Mouse (Mus musculus) forebrain, embryonic 10.5 days (tissue): ENCODE results near the gene Cdk11b. TPM values are rescaled to one million over a fixed set of nuclear protein-coding genes. Genes with fewer than 3 reads are reported as not detected.
A peak's percentile ranks its signal among the peaks of the same experiment; 100 is the strongest.

Experiments
- DNase-seq: peaks from one replicate; pipeline ENCODE4 v3.0.0-alpha.2; 2017; ENCODE audit warnings: low spot score; ENCODE audit errors: extremely low spot score
- H3K27ac ChIP-seq: fragments of 300-500 bp; sonication (generic); 2 replicates; pipeline ENCODE4 v1.5.1; 2016; ENCODE audit warnings: mild to moderate bottlenecking
- H3K27me3 ChIP-seq: fragments of 300-500 bp; sonication (generic); 2 replicates; pipeline ENCODE4 v1.6.1; 2016; ENCODE audit warnings: mild to moderate bottlenecking; ENCODE audit not compliant: poor library complexity, severe bottlenecking
- H3K36me3 ChIP-seq: fragments of 300-500 bp; sonication (generic); replicated peaks from 2 replicates; pipeline ENCODE4 v1.6.1; 2016; ENCODE audit warnings: mild to moderate bottlenecking, moderate library complexity
- H3K4me1 ChIP-seq: fragments of 300-500 bp; sonication (generic); 2 replicates; pipeline ENCODE4 v1.6.1; 2016
- H3K4me3 ChIP-seq: fragments of 300-500 bp; sonication (generic); 2 replicates; pipeline ENCODE4 v1.5.1; 2016; ENCODE audit warnings: mild to moderate bottlenecking, moderate library complexity
- H3K9me3 ChIP-seq: fragments of 300-500 bp; sonication (generic); 2 replicates; pipeline ENCODE4 v1.6.1; 2016; ENCODE audit warnings: mild to moderate bottlenecking, moderate library complexity
- WGBS: fragments of 180-500 bp; shearing (Covaris S2); methylation state at CpG from one replicate; pipeline ENCODE4 v1.1.7; 2016; 5-methylcytosine and 5-hydroxymethylcytosine counted together
- polyA plus RNA-seq: library from polyadenylated mRNA; unstranded; fragments of >200 nt; fragmentation: Nextera tagmentation; extraction: Ambion mirVana; gene quantifications from 2 replicates; pipeline ENCODE4 v1.2.1, GENCODE M21; 2016

Gene Cdk11b
- polyA plus RNA-seq, 1 experiment from 2014 or later, result 83.9 TPM

DNA sequence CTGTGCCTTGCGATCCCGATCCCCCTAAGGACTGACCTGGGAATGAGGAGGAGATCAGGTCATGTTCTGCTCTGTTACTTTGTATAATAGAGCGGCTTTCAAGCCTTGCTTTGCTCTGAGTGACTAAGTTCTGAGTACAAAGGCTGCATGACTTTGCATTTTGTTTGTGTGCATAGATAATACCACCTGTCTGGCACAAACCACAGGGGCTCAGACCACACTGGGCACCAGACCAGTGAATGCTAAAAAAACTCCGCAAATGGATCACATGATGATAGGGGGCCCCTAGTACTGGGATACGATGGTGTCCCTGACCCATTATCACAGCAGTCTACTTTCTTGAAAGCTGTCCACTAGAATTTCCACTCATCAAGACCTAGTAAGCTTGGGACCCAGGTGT is 28.0 kb upstream of the Cdk11b start:
- H3K4me1 ChIP-seq, result peaks cover 16% of the 10 kb centered on the region
- H3K9me3 ChIP-seq, result no peaks in the 10 kb centered on the region
- WGBS, result 85% methylated on average over 5 of the region's 5 CpGs
- DNase-seq, result no peak
- no peak overlapping the region for H3K4me3 ChIP-seq
- no peak overlapping the region for H3K27ac ChIP-seq
- H3K27me3 ChIP-seq, result no peaks in the 10 kb centered on the region
- no peaks in the 10 kb centered on the region for H3K36me3 ChIP-seq

DNA sequence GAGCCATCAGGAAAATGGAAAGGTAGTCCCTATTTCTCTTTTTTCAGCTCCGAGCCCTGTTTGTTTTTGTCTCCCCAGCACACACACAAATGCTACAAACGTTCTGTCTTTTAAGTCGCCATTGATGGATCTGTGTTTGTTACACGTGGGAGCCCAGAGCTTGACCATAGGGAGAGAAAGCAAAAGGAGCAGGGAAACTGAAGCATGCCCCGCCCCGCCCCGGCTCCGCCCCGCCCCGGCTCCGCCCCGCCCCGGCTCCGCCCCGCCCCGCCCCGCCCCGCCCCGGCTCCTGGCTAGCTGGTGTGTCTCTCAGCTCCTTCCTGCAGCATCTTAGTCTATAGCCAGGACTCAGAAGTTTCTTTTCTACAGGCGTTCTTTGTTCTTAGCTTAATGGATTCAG is 26.1 kb upstream of the Cdk11b start:
- 17% methylated on average over 20 of the region's 20 CpGs for WGBS
- DNase-seq, result no peak

DNA sequence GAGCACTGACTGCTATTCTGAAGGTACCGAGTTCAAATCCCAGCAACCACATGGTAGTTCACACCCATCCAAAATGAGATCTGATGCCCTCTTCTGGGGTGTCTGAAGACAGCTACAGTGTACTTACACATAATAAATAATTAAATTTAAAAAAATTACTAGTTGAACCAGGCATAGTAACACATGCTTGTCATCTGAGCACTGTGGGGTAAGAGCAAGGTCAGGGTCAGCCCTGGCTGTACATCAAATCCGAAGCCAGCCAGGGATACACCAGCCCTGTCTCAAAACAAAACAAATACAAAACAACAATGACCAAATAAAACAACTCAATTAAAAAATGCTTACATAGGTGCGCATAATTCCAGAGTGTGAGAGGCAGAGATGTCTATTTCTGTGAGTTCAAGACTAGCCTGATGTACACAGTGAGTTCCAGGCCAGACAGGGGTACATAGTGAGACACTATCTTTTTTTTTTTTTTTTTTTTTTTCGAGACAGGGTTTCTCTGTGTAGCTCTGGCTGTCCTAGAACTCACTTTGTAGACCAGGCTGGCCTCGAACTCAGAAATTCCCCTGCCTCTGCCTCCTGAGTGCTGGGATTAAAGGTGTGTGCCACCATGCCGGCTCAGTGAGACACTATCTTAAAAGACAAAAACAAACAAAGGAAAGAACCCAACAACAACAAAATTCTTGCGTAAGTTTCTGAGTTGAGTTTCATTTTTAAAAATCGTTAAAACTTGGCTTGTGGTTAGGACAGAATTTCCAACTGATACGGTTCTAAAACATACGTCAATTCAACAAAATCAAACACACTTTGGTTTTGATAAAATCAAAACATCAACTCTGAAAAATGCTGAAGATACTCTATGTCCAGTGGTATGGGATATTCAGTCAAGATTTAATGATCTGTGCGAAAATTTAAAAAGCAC is 24.5 kb upstream of the Cdk11b start:
- H3K36me3 ChIP-seq, result peaks cover 25% of the 10 kb centered on the region
- H3K4me3 ChIP-seq, result peak overlapping the region; percentile 96
- WGBS, result 87% methylated on average over 11 of the region's 11 CpGs
- H3K4me1 ChIP-seq, result peaks cover 29% of the 10 kb centered on the region
- H3K9me3 ChIP-seq, result no peaks in the 10 kb centered on the region
- peak overlapping the region; percentile 100 for H3K27ac ChIP-seq
- no peak for DNase-seq
- no peaks in the 10 kb centered on the region for H3K27me3 ChIP-seq

More for the DNA sequence above, 26.1 kb upstream of the Cdk11b start:
- no peaks in the 10 kb centered on the region for H3K27me3 ChIP-seq
- no peak overlapping the region for H3K27ac ChIP-seq
- H3K36me3 ChIP-seq, result peaks cover 10% of the 10 kb centered on the region
- H3K9me3 ChIP-seq, result no peaks in the 10 kb centered on the region
- no peak overlapping the region for H3K4me3 ChIP-seq
- peaks cover 29% of the 10 kb centered on the region for H3K4me1 ChIP-seq

DNA sequence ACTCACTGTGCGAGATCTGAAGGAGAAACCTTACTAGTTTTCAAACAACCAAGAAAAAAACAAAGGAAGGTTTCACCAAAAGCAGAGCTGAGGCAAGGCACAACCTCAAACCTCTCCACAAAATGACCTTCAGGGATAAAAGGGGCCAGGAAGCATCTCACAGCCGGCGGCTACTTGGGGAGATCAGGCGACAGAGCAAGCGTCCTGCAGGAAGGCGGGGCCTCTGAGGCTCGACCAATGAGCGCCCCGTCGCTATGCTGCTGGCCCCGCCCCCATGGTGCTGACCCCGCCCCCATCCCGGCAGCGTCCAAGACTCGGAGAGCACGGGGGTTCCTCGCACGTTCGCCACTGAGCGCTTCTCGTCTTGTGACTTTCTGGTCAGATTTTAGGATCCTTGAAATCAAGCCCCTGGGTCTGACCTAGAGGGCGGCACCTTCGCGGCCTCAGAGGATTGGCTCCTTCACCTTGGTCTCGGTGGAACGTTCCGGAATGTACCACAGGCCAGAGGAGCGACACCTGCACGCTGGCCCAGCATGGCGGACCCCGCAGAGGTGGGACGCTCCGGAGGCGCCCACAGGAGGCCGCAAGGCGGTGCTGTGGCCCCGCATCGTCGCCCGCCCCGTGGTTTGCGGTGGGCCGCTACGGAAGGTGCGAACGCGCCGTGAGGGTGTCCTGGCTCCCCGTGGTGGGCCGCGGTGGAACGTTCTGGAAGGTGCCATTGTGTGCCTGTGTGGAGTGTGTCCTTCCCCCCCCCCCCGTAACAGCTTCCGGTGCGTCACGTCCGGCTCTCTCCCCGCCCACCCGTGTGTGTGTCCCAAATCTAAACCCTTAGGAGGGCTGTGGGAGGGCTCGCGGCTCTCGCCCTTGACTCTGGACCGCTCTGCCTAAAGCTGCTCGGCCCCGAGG is 23.3 kb upstream of the Cdk11b start, which contains the start of gene Slc35e2:
Slc35e2 (plus strand) TSS at position 326 of the 906 bp plus-strand sequence.
- peak; percentile 97 for DNase-seq
- Histone ChIP-seq H3K9me3 (no peaks in the 10 kb centered on the region), H3K36me3 (peaks cover 37% of the 10 kb centered on the region), H3K4me1 (peaks cover 29% of the 10 kb centered on the region), H3K27me3 (no peaks in the 10 kb centered on the region), H3K27ac (peak within 1 kb of the TSS; percentile 100), H3K4me3 (peak within 1 kb of the TSS; percentile 96)
- under 1% methylated on average over 65 of the region's 65 CpGs for WGBS

DNA sequence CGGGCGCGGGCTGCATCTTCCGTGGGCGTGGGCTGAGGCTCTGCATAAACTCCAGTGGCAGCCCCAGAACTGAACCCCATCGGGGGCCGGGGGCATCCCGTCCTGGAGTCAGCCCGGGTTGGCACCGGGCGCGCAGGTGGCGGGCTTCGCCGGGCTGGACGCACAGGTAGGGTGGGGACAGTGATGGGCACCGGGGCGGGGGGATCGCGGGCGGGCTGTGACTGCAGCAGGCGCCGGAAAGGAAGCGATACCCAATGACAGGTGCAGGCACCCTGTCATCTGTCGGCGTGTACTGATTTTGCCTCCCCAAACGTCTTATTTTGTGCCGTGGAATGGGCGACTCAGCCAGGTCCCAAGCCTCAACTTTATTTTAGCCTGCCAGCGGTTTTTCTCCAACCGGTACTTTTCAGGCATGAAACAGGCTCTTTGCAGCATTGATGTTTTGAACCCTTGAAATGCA is 22.6 kb upstream of the Cdk11b start:
- Histone ChIP-seq H3K27me3 (no peaks in the 10 kb centered on the region), H3K27ac (peak overlapping the region; percentile 100), H3K36me3 (peaks cover 43% of the 10 kb centered on the region), H3K9me3 (no peaks in the 10 kb centered on the region), H3K4me1 (peaks cover 29% of the 10 kb centered on the region), H3K4me3 (peak overlapping the region; percentile 96)
- no peak for DNase-seq
- WGBS, result 2% methylated on average over 31 of the region's 31 CpGs

DNA sequence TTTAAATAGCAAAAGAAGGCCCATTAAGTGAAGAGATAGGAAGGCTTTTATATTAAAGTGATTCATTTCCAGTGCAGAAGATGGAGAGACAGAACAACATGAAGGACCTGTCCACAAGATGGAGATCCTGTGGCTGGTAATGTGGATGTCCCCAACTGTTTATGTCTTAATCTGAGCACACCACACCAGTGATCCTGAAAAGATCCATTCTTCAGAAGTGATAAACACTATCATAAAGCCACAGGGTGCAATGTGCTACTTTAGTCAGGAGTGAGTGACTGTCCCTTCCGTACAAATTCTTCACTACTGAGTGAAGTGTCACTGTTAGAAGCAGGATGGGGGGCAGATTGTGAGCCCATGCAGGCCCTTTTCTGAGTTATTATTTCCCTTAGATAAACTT is 21.9 kb upstream of the Cdk11b start:
- Histone ChIP-seq H3K27ac (no peak overlapping the region), H3K4me1 (peaks cover 29% of the 10 kb centered on the region), H3K9me3 (no peaks in the 10 kb centered on the region), H3K36me3 (peaks cover 49% of the 10 kb centered on the region), H3K4me3 (peak overlapping the region; percentile 96), H3K27me3 (no peaks in the 10 kb centered on the region)
- DNase-seq, result no peak
- 94% methylated on average over 1 of the region's 1 CpGs for WGBS

DNA sequence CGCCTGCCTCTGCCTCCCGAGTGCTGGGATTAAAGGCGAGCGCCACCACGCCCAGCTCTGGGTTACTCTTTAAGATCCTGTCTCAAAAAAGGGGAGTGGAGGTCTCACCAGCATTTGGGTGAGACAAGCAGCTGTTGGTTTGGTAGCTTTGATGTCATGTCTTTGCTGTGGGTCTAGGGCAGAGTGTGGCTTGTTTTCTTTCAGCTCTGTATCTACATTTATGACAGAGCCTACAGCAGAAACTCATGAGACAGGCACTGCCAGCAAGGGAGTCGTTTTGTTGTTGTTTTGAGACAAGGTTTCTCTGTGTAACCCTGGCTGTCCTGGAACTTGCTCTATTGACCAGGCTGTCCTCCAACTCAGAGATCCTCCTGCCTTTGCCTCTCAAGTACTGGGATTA is 20.9 kb upstream of the Cdk11b start:
- no peaks in the 10 kb centered on the region for H3K27me3 ChIP-seq
- H3K36me3 ChIP-seq, result peaks cover 49% of the 10 kb centered on the region
- 94% methylated on average over 6 of the region's 6 CpGs for WGBS

DNA sequence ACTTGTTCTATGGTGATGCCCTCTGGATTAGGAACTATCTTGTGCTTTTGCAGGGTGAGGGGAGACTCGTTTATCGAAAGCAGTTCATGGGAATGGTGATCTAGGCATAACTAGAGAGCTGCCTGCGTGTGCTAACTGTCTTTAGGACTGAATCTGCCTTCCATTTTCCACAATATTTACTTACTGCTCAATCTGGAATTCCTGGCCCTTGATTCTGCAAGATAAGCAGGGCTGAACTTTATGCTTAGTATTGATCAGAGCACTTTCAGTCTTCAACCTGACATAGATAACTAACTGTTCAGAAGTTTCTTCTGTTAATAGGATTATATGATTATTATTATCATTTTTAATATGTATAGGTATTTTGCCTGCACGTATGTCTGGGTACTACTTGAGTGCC is 19.5 kb upstream of the Cdk11b start:
- Histone ChIP-seq H3K27ac (no peak overlapping the region), H3K4me3 (no peak overlapping the region), H3K27me3 (no peaks in the 10 kb centered on the region), H3K4me1 (peaks cover 24% of the 10 kb centered on the region), H3K36me3 (peaks cover 59% of the 10 kb centered on the region), H3K9me3 (no peaks in the 10 kb centered on the region)
- 96% methylated on average over 4 of the region's 4 CpGs for WGBS
- no peak for DNase-seq

More for the DNA sequence above, 20.9 kb upstream of the Cdk11b start:
- Histone ChIP-seq H3K9me3 (no peaks in the 10 kb centered on the region), H3K27ac (no peak overlapping the region), H3K4me1 (peaks cover 25% of the 10 kb centered on the region), H3K4me3 (no peak overlapping the region)
- no peak for DNase-seq

DNA sequence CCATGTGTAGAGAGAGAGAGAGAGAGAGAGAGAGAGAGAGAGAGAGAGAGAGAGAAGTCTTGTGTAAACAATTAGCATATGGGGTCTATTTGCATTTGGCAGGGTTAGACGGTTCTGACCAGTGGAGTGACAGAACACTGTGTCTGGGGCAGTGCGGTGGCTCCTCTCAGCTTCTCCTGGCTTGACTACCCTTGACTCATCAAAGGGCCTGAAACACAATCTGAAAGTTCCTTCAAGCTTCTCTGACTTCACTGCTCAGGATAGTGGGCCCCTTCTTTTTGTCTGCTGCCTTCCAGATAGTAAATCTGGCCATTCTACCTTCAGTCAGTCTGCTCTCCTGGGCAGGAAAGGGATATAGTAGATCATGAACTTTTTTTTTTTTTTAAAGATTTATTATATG is 17.8 kb upstream of the Cdk11b start:
- no peak for DNase-seq
- Histone ChIP-seq H3K4me3 (no peak overlapping the region), H3K27me3 (no peaks in the 10 kb centered on the region), H3K4me1 (peaks cover 15% of the 10 kb centered on the region), H3K9me3 (no peaks in the 10 kb centered on the region), H3K27ac (no peak overlapping the region), H3K36me3 (peaks cover 74% of the 10 kb centered on the region)
- 97% methylated on average over 2 of the region's 2 CpGs for WGBS

DNA sequence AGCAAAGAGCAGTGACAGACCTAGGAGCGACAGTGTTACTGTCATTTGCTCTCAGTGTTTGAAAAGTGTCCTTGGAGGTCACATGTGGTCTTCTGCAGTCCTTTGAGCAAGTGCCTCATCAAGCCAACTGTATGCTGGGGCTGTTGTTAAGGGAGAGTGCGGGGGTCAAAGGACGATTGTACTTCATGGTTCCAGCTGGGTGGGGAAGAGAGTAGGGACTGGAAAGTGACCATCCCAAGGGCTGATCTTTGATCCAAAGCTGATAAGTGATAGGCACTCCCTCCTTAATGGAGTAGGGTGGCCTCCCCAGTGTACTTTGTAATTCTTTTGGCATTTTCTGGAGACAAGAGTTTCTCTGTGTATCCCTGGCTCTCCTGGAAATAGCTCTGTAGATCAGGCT is 12.8 kb upstream of the Cdk11b start:
- H3K4me1 ChIP-seq, result no peaks in the 10 kb centered on the region
- H3K9me3 ChIP-seq, result no peaks in the 10 kb centered on the region
- WGBS, result 93% methylated on average over 3 of the region's 3 CpGs
- peaks cover 80% of the 10 kb centered on the region for H3K36me3 ChIP-seq
- no peak overlapping the region for H3K4me3 ChIP-seq
- H3K27me3 ChIP-seq, result no peaks in the 10 kb centered on the region
- H3K27ac ChIP-seq, result no peak overlapping the region
- DNase-seq, result no peak

DNA sequence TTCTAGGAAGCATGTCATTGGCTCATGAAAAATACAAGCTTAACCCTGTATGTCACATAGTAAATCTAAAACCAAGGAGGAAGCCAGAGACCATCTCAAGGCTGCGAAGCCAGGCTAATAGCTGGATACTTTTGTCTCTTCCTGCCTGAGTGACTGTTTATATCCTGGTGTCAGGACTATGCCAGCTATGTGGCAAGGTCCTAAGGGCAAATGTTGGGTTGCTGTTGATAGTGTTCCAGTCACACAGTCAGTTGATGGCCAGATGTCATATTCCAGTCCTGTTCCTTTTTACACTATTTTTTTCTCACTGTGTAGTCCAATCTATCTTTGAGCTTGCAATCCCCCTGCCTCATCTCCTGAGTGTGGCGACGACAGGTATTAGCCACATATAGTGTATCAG is 11.4 kb upstream of the Cdk11b start:
- DNase-seq, result no peak
- Histone ChIP-seq H3K36me3 (peaks cover 86% of the 10 kb centered on the region), H3K9me3 (no peaks in the 10 kb centered on the region), H3K4me1 (no peaks in the 10 kb centered on the region), H3K4me3 (no peak overlapping the region), H3K27ac (no peak overlapping the region), H3K27me3 (no peaks in the 10 kb centered on the region)
- WGBS, result 94% methylated on average over 3 of the region's 3 CpGs

DNA sequence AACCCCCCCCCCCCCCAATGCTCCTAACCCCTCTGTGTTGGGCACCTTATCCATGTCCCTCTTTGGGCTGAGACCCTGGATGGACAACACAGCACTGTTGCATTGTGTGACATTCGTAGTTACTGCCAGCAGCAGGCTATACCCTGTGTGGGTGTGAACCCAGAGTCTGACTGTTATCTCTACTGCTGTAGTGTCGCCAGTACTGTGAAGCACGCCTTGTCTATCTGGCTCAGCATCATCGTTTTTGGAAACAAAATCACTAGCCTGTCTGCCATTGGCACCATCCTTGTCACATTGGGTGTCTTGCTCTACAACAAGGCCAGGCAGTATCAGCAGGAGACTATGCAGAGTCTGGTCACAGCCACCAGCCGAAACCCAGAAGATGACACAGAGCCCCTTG is 6.3 kb upstream of the Cdk11b start:
- Histone ChIP-seq H3K9me3 (no peaks in the 10 kb centered on the region), H3K4me1 (peaks cover 1% of the 10 kb centered on the region), H3K4me3 (no peak overlapping the region), H3K36me3 (peaks cover 84% of the 10 kb centered on the region), H3K27me3 (no peaks in the 10 kb centered on the region), H3K27ac (no peak overlapping the region)
- no peak for DNase-seq
- 90% methylated on average over 5 of the region's 5 CpGs for WGBS
